Mouse (Mus musculus): ENCODE results near the gene Tsr3. TPM values are rescaled to one million over a fixed set of nuclear protein-coding genes. Genes with fewer than 3 reads are reported as not detected.
A peak's percentile ranks its signal among the peaks of the same experiment; 100 is the strongest.
"Not testable (repeated sequence)": the region's sequence is repeated elsewhere in the genome, so short reads cannot be mapped to it uniquely, and the experiment has no call there.

Gene Tsr3
- polyA plus RNA-seq, 1 experiment from 2014 or later: 63.3 TPM

GRCm38 (mm10) chr17:25222951-25223601, 16.9 kb upstream of the Tsr3 start:
- 36% methylated on average over 6 of the region's 6 CpGs for WGBS
- Histone ChIP-seq H3K27ac (no peak overlapping the region), H3K9me3 (replicated peaks) (no peaks in the 10 kb centered on the region), H3K36me3 (ENCODE audit: poor library complexity, severe bottlenecking) (peaks cover 15% of the 10 kb centered on the region), H3K4me3 (peak overlapping the region; percentile 6; the same call in 1 of the 2 replicates), H3K4me1 (peaks cover 14% of the 10 kb centered on the region), H3K27me3 (no peaks in the 10 kb centered on the region), H3K9ac (0 out of 2 replicates have a peak overlapping the region, but pooled peaks have one; percentile 1), H3K4me2 (peak overlapping the region; percentile 66)
- no peak for ATAC-seq

GRCm38 (mm10) chr17:25224586-25225222, 15.3 kb upstream of the Tsr3 start:
- no peak overlapping the region for H3K27ac ChIP-seq
- ATAC-seq: no peak
- no peaks in the 10 kb centered on the region for H3K27me3 ChIP-seq
- no peak overlapping the region for H3K9ac ChIP-seq
- H3K4me3 ChIP-seq: no peak overlapping the region
- no peak overlapping the region for H3K4me2 ChIP-seq
- WGBS: 89% methylated on average over 7 of the region's 7 CpGs
- peaks cover 14% of the 10 kb centered on the region for H3K4me1 ChIP-seq
- H3K9me3 ChIP-seq (replicated peaks): no peaks in the 10 kb centered on the region
- H3K36me3 ChIP-seq (ENCODE audit: poor library complexity, severe bottlenecking): peaks cover 15% of the 10 kb centered on the region

GRCm38 (mm10) chr17:25225659-25226058, 14.3 kb upstream of the Tsr3 start:
- H3K36me3 ChIP-seq (ENCODE audit: poor library complexity, severe bottlenecking): peaks cover 19% of the 10 kb centered on the region
- H3K4me3 ChIP-seq: no peak overlapping the region
- H3K4me2 ChIP-seq: no peak overlapping the region
- no peaks in the 10 kb centered on the region for H3K9me3 ChIP-seq (replicated peaks)
- no peak overlapping the region for H3K9ac ChIP-seq
- no peak overlapping the region for H3K27ac ChIP-seq
- ATAC-seq: no peak
- 92% methylated on average over 4 of the region's 4 CpGs for WGBS
- peaks cover 14% of the 10 kb centered on the region for H3K4me1 ChIP-seq
- H3K27me3 ChIP-seq: no peaks in the 10 kb centered on the region

GRCm38 (mm10) chr17:25227991-25228390, 12.0 kb upstream of the Tsr3 start:
- peaks cover 28% of the 10 kb centered on the region for H3K36me3 ChIP-seq (ENCODE audit: poor library complexity, severe bottlenecking)
- H3K4me1 ChIP-seq: no peaks in the 10 kb centered on the region
- no peak overlapping the region for H3K4me2 ChIP-seq
- no peak overlapping the region for H3K27ac ChIP-seq
- H3K27me3 ChIP-seq: no peaks in the 10 kb centered on the region
- ATAC-seq: no peak
- H3K9ac ChIP-seq: no peak overlapping the region
- H3K4me3 ChIP-seq: no peak overlapping the region
- H3K9me3 ChIP-seq (replicated peaks): no peaks in the 10 kb centered on the region
- WGBS: 94% methylated on average over 5 of the region's 5 CpGs

- 76% methylated on average over 17 of the region's 17 CpGs for WGBS
- H3K9me3 ChIP-seq (replicated peaks); H3K4me1 ChIP-seq; H3K27me3 ChIP-seq; H3K4me3 ChIP-seq; H3K9ac ChIP-seq; H3K27ac ChIP-seq; H3K4me2 ChIP-seq: not testable (repeated sequence)
- ATAC-seq: 0 out of 2 replicates have a peak, but pooled peaks have one; percentile 41
- H3K36me3 ChIP-seq (ENCODE audit: poor library complexity, severe bottlenecking): peaks cover 37% of the 10 kb centered on the region
These were observed 9.8 kb upstream of the Tsr3 start for GRCm38 (mm10) chr17:25230014-25230655.

- Histone ChIP-seq H3K4me2 (no peak overlapping the region), H3K27me3 (no peaks in the 10 kb centered on the region), H3K9ac (no peak overlapping the region), H3K27ac (no peak overlapping the region), H3K9me3 (replicated peaks) (no peaks in the 10 kb centered on the region), H3K4me3 (no peak overlapping the region), H3K36me3 (ENCODE audit: poor library complexity, severe bottlenecking) (peaks cover 39% of the 10 kb centered on the region), H3K4me1 (no peaks in the 10 kb centered on the region)
- 92% methylated on average over 3 of the region's 3 CpGs for WGBS
- no peak for ATAC-seq
These were observed 9.3 kb upstream of the Tsr3 start for GRCm38 (mm10) chr17:25230700-25231099.

GRCm38 (mm10) chr17:25231621-25232020, 8.3 kb upstream of the Tsr3 start:
- ATAC-seq: peak; percentile 65; the same call in 1 of the 2 replicates

GRCm38 (mm10) chr17:25235635-25236034, 4.3 kb upstream of the Tsr3 start:
- H3K36me3 ChIP-seq (ENCODE audit: poor library complexity, severe bottlenecking): peaks cover 38% of the 10 kb centered on the region
- WGBS: 89% methylated on average over 9 of the region's 9 CpGs
- no peaks in the 10 kb centered on the region for H3K9me3 ChIP-seq (replicated peaks)
- H3K4me2 ChIP-seq: no peak overlapping the region
- no peak overlapping the region for H3K27ac ChIP-seq
- H3K27me3 ChIP-seq: no peaks in the 10 kb centered on the region
- H3K9ac ChIP-seq: no peak overlapping the region
- H3K4me1 ChIP-seq: peaks cover 9% of the 10 kb centered on the region
- no peak for ATAC-seq
- H3K4me3 ChIP-seq: no peak overlapping the region

More at GRCm38 (mm10) chr17:25231621-25232020, 8.3 kb upstream of the Tsr3 start:
- H3K9ac ChIP-seq; H3K9me3 ChIP-seq (replicated peaks); H3K4me3 ChIP-seq; H3K27ac ChIP-seq; H3K4me2 ChIP-seq; H3K27me3 ChIP-seq; H3K4me1 ChIP-seq: not testable (repeated sequence)
- H3K36me3 ChIP-seq (ENCODE audit: poor library complexity, severe bottlenecking): peaks cover 45% of the 10 kb centered on the region
- WGBS: 95% methylated on average over 7 of the region's 11 CpGs

- WGBS: 93% methylated on average over 11 of the region's 11 CpGs
- Histone ChIP-seq H3K4me3 (no peak overlapping the region), H3K4me2 (no peak overlapping the region), H3K9me3 (replicated peaks) (no peaks in the 10 kb centered on the region), H3K27ac (no peak overlapping the region), H3K36me3 (ENCODE audit: poor library complexity, severe bottlenecking) (peaks cover 41% of the 10 kb centered on the region), H3K9ac (no peak overlapping the region), H3K27me3 (no peaks in the 10 kb centered on the region), H3K4me1 (peaks cover 20% of the 10 kb centered on the region)
- ATAC-seq: no peak
These were observed 3.3 kb downstream of the Tsr3 start for GRCm38 (mm10) chr17:25243131-25243780.

GRCm38 (mm10) chr17:25244239-25244638, 4.3 kb downstream of the Tsr3 start:
- Histone ChIP-seq H3K27me3 (0 out of 2 replicates have a peak, but pooled peaks cover 3% of the 10 kb centered on the region), H3K9me3 (replicated peaks) (no peaks in the 10 kb centered on the region), H3K4me1 (peaks cover 14% of the 10 kb centered on the region), H3K27ac (no peak overlapping the region), H3K36me3 (ENCODE audit: poor library complexity, severe bottlenecking) (peaks cover 41% of the 10 kb centered on the region), H3K4me2 (no peak overlapping the region), H3K4me3 (no peak overlapping the region), H3K9ac (no peak overlapping the region)
- 88% methylated on average over 16 of the region's 16 CpGs for WGBS
- ATAC-seq: no peak

GRCm38 (mm10) chr17:25248033-25248750, 8.2 kb downstream of the Tsr3 start:
- WGBS: 81% methylated on average over 18 of the region's 18 CpGs
- no peak for ATAC-seq
- Histone ChIP-seq H3K4me1 (peaks cover 13% of the 10 kb centered on the region), H3K27ac (no peak overlapping the region), H3K27me3 (0 out of 2 replicates have a peak, but pooled peaks cover 3% of the 10 kb centered on the region), H3K4me3 (no peak overlapping the region), H3K36me3 (ENCODE audit: poor library complexity, severe bottlenecking) (peaks cover 27% of the 10 kb centered on the region), H3K9me3 (replicated peaks) (no peaks in the 10 kb centered on the region), H3K9ac (no peak overlapping the region), H3K4me2 (no peak overlapping the region)
